Mouse (Mus musculus) small intestine, adult 2 months (tissue): ENCODE measurements around the gene Cbx1. TPM values are rescaled to one million over a fixed set of nuclear protein-coding genes. Genes with fewer than 3 reads are reported as not detected.
"Not testable (repeated sequence)": the region's sequence is repeated elsewhere in the genome, so short reads cannot be mapped to it uniquely, and the experiment has no call there.

ENCODE experiments used
- H3K27ac ChIP-seq: fragments of 200-500 bp; 2 replicates; pipeline ENCODE4 v1.5.1; 2012; ENCODE audit warnings: low read depth, low read length, control low read depth, inconsistent platforms; ENCODE audit not compliant: insufficient read depth
- H3K27me3 ChIP-seq: fragments of 200-500 bp; 2 replicates; pipeline ENCODE4 v1.6.1; 2012; ENCODE audit warnings: mild to moderate bottlenecking, moderate library complexity, low read length, inconsistent platforms; ENCODE audit not compliant: control insufficient read depth, insufficient read depth
- H3K36me3 ChIP-seq: fragments of 200-500 bp; 2 replicates; pipeline ENCODE4 v1.6.1; 2012; ENCODE audit warnings: mild to moderate bottlenecking, low read length, control low read depth, inconsistent platforms; ENCODE audit not compliant: control insufficient read depth, insufficient read depth
- H3K4me1 ChIP-seq: fragments of 200-500 bp; 2 replicates; pipeline ENCODE4 v1.6.1; 2012; ENCODE audit warnings: low read length, inconsistent platforms, mixed read lengths; ENCODE audit not compliant: control insufficient read depth, insufficient read depth, insufficient read length
- H3K4me3 ChIP-seq: fragments of 200-500 bp; 2 replicates; pipeline ENCODE4 v1.5.1; 2012; ENCODE audit warnings: low read depth, mild to moderate bottlenecking, control low read depth, inconsistent platforms, low read length, moderate library complexity
- CTCF ChIP-seq: fragments of 200-500 bp; IDR thresholded peaks from 2 replicates; pipeline ENCODE4 v1.5.1; 2012; ENCODE audit warnings: low read depth, mild to moderate bottlenecking, control low read depth, inconsistent platforms, low read length, moderate library complexity, mixed read lengths; ENCODE audit not compliant: insufficient replicate concordance, insufficient read length; ENCODE audit errors: extremely low read depth
- POLR2A ChIP-seq: fragments of 200-500 bp; IDR thresholded peaks from 2 replicates; pipeline ENCODE4 v1.6.1; 2012; ENCODE audit warnings: low read depth, mild to moderate bottlenecking, control low read depth, inconsistent platforms, low read length, moderate library complexity
- WGBS: fragments of 180-500 bp; shearing (Covaris S2); methylation state at CpG from one replicate; pipeline ENCODE4 v1.1.7; 2018; 5-methylcytosine and 5-hydroxymethylcytosine counted together
- polyA plus RNA-seq: library from polyadenylated mRNA; depleted of rRNA; stranded (reverse); fragments of >200 nt; gene quantifications from 2 replicates; pipeline ENCODE4 v1.2.3, GENCODE M21; 2012

The Cbx1 gene
- polyA plus RNA-seq, 1 experiment = 18.1 TPM

- peaks cover 21% of the 10 kb centered on the region for H3K36me3 ChIP-seq
- TF ChIP-seq POLR2A = no peak
- no peak for TF ChIP-seq CTCF
- no peak overlapping the region for H3K4me3 ChIP-seq
- WGBS = 58% methylated on average over 3 of the region's 3 CpGs
- H3K4me1 ChIP-seq = peaks cover 4% of the 10 kb centered on the region; the same call in 1 of the 2 replicates
- no peak overlapping the region for H3K27ac ChIP-seq
- H3K27me3 ChIP-seq = no peaks in the 10 kb centered on the region
Observed at GRCm38 (mm10) chr11:96776068-96776467, 12.9 kb upstream of the Cbx1 start.

GRCm38 (mm10) chr11:96776968-96777962 is 11.7 kb upstream of the Cbx1 start, which contains the start of gene Snx11:
Gene Snx11 (minus strand): TSS chr11:96777559.
- peak; percentile 57; the same call in 1 of the 2 replicates for TF ChIP-seq CTCF
- TF ChIP-seq POLR2A = peak; percentile 54; the same call in 1 of the 2 replicates

GRCm38 (mm10) chr11:96778061-96778627 is 10.8 kb upstream of the Cbx1 start:
- H3K4me3 ChIP-seq = peak overlapping the region; percentile 92; the same call in 1 of the 2 replicates
- H3K27ac ChIP-seq = peak overlapping the region; percentile 67; the same call in 1 of the 2 replicates
- WGBS = 60% methylated on average over 10 of the region's 10 CpGs

More at GRCm38 (mm10) chr11:96776968-96777962, 11.7 kb upstream of the Cbx1 start, which contains the start of gene Snx11:
- WGBS = 1% methylated on average over 59 of the region's 59 CpGs
- Histone ChIP-seq H3K27ac (peak within 1 kb of the TSS; percentile 67; the same call in 1 of the 2 replicates), H3K36me3 (peaks cover 10% of the 10 kb centered on the region), H3K27me3 (no peaks in the 10 kb centered on the region), H3K4me1 (peaks cover 4% of the 10 kb centered on the region; the same call in 1 of the 2 replicates), H3K4me3 (peak within 1 kb of the TSS; percentile 92)

GRCm38 (mm10) chr11:96780306-96780705 is 8.6 kb upstream of the Cbx1 start:
- H3K27me3 ChIP-seq = no peaks in the 10 kb centered on the region
- 85% methylated on average over 5 of the region's 5 CpGs for WGBS
- H3K36me3 ChIP-seq = no peaks in the 10 kb centered on the region
- H3K4me1 ChIP-seq = peaks cover 4% of the 10 kb centered on the region; the same call in 1 of the 2 replicates
- no peak overlapping the region for H3K4me3 ChIP-seq
- no peak overlapping the region for H3K27ac ChIP-seq
- TF ChIP-seq CTCF (no peak), POLR2A (no peak)

More at GRCm38 (mm10) chr11:96778061-96778627, 10.8 kb upstream of the Cbx1 start:
- H3K36me3 ChIP-seq, H3K4me1 ChIP-seq, H3K27me3 ChIP-seq: not testable (repeated sequence)

- Histone ChIP-seq H3K4me3 (no peak overlapping the region), H3K27me3 (no peaks in the 10 kb centered on the region), H3K27ac (no peak overlapping the region), H3K36me3 (no peaks in the 10 kb centered on the region), H3K4me1 (peaks cover 1% of the 10 kb centered on the region; the same call in 1 of the 2 replicates)
- TF ChIP-seq POLR2A (no peak), CTCF (no peak)
- WGBS = 69% methylated on average over 2 of the region's 2 CpGs
Observed at GRCm38 (mm10) chr11:96781425-96781824, 7.5 kb upstream of the Cbx1 start.

- TF ChIP-seq CTCF = peak; percentile 46; the same call in 1 of the 2 replicates
- WGBS = 13% methylated on average over 7 of the region's 7 CpGs
- not testable (repeated sequence) for H3K36me3 ChIP-seq, H3K27ac ChIP-seq, H3K4me1 ChIP-seq, H3K27me3 ChIP-seq, H3K4me3 ChIP-seq
Observed at GRCm38 (mm10) chr11:96784847-96785246, 4.1 kb upstream of the Cbx1 start.

GRCm38 (mm10) chr11:96786731-96787450 is 2.0 kb upstream of the Cbx1 start:
- no peaks in the 10 kb centered on the region for H3K36me3 ChIP-seq
- TF ChIP-seq CTCF (no peak), POLR2A (no peak)
- 66% methylated on average over 9 of the region's 9 CpGs for WGBS
- no peaks in the 10 kb centered on the region for H3K27me3 ChIP-seq
- H3K4me1 ChIP-seq = peaks cover 5% of the 10 kb centered on the region; the same call in 1 of the 2 replicates
- no peak overlapping the region for H3K4me3 ChIP-seq
- no peak overlapping the region for H3K27ac ChIP-seq
